Mouse (Mus musculus) heart, adult 2 months (tissue): ENCODE data around the gene Cavin1.

ENCODE experiments used
- EP300 ChIP-seq: fragments of 200-500 bp; IDR thresholded peaks from 2 replicates; pipeline ENCODE4 v1.6.1; 2011; ENCODE audit warnings: low read depth, low read length, control low read depth; ENCODE audit not compliant: insufficient read depth
- POLR2A ChIP-seq: fragments of 200-500 bp; IDR thresholded peaks from 2 replicates; pipeline ENCODE4 v1.6.1; 2011; ENCODE audit warnings: mild to moderate bottlenecking, low read depth, low read length, control low read depth; ENCODE audit not compliant: insufficient read depth

- TF ChIP-seq POLR2A (no peak), EP300 (no peak)
These were observed 35.0 kb downstream of the Cavin1 start for GRCm38 (mm10) chr11:100935373-100936355.
